Mouse (Mus musculus) lung, postnatal 0 days (tissue): ENCODE measurements around the gene Eps8. TPM values are rescaled to one million over a fixed set of nuclear protein-coding genes. Genes with fewer than 3 reads are reported as not detected.

Experiments
- ATAC-seq: fragments of 200-750 bp; cut with Nextera tagmentation; 2 replicates; pipeline ENCODE4 v1.8.0; 2017; ENCODE audit warnings: moderate library complexity
- DNase-seq: peaks from one replicate; pipeline ENCODE4 v3.0.0-alpha.2; 2016; ENCODE audit warnings: low spot score
- H3K27ac ChIP-seq: fragments of 300-500 bp; sonication (generic); 2 replicates; pipeline ENCODE4 v1.5.1; 2014; ENCODE audit warnings: antibody characterized with exemption, mild to moderate bottlenecking, low read length, mixed read lengths
- H3K27me3 ChIP-seq: fragments of 300-500 bp; sonication (generic); replicated peaks from 2 replicates; pipeline ENCODE4 v1.6.1; 2014; ENCODE audit warnings: low read length, mixed read lengths; ENCODE audit not compliant: insufficient read depth
- H3K36me3 ChIP-seq: fragments of 300-500 bp; sonication (generic); 2 replicates; pipeline ENCODE4 v1.6.1; 2014; ENCODE audit warnings: low read length, mixed read lengths; ENCODE audit not compliant: insufficient read depth
- H3K4me1 ChIP-seq: fragments of 300-500 bp; sonication (generic); 2 replicates; pipeline ENCODE4 v1.6.1; 2014; ENCODE audit warnings: antibody characterized with exemption, low read depth, low read length, mixed read lengths; ENCODE audit not compliant: insufficient read depth
- H3K4me2 ChIP-seq: fragments of 300-500 bp; sonication (generic); replicated peaks from 2 replicates; pipeline ENCODE4 v1.6.1; 2014; ENCODE audit warnings: low read depth, mild to moderate bottlenecking, low read length, moderate library complexity, mixed read lengths
- H3K4me3 ChIP-seq: fragments of 300-500 bp; sonication (generic); 2 replicates; pipeline ENCODE4 v1.5.1; 2014; ENCODE audit warnings: low read depth, low read length
- H3K9ac ChIP-seq: fragments of 300-500 bp; sonication (generic); replicated peaks from 2 replicates; pipeline ENCODE4 v1.6.1; 2014; ENCODE audit warnings: low read depth, mild to moderate bottlenecking
- H3K9me3 ChIP-seq: fragments of 300-500 bp; sonication (generic); 2 replicates; pipeline ENCODE4 v1.6.1; 2016; ENCODE audit warnings: low read length, mixed read lengths
- CTCF ChIP-seq: IDR thresholded peaks from 2 replicates; pipeline ENCODE4 v1.5.1; 2016; ENCODE audit warnings: antibody characterized with exemption, mild to moderate bottlenecking
- EP300 ChIP-seq: IDR thresholded peaks from 2 replicates; pipeline ENCODE4 v1.6.1; 2016; ENCODE audit warnings: antibody characterized with exemption, mild to moderate bottlenecking, control low read depth
- WGBS: fragments of 180-500 bp; shearing (Covaris S2); extraction: QIAGEN DNeasy Blood & Tissue Kit; methylation state at CpG from one replicate; pipeline ENCODE4 v1.1.7; 2014; 5-methylcytosine and 5-hydroxymethylcytosine counted together
- polyA plus RNA-seq: library from polyadenylated mRNA; unstranded; fragments of >200 nt; fragmentation: Nextera tagmentation; extraction: Ambion mirVana; gene quantifications from 2 replicates; pipeline ENCODE4 v1.2.1, GENCODE M21; 2015

The Eps8 gene
- polyA plus RNA-seq, 1 experiment from 2014 or later: 27.8 TPM

DNA sequence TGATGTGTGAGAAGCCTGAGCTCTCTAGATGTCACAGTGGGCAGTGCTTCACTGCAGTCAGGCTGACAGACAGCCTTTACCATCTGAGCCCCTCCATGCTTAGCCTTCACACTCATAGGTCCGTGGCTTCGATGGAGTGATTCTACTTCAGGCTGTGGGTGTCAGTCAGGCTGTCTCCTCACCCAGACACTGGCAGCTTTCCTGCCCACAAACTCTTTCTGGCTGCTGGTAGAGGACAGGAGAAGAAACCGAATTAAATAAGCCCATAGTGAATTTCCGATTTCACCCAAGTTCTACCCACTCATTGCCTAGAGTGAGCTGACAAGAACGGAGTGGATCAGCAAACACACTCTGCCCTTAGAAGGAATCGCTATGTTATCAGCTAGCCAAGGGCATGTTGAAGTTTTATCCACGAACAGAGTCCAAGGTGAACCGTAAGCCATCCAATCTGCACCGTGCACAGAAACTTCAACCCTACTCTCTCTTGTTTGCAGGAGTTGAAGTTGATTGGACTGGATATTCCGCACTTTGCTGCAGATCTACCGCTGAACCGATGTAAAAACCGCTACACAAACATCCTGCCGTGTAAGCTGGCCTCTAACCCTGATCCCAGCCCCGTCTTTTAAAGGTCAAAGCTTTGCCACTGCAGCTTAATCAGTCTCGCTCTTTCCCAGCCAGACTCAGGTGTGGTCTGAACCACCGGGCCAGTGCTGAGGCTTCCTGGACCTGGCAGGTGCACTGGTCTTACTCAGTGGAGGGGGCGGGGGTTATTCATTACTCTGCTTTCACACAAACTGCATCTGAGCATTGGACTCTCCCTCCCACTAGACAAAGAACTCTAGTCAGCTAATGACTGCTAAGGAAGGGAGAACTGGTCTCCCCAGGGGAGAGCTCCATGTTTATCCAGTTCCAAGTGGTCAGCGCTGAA lies 213.9 kb downstream of the Eps8 start:
- Histone ChIP-seq H3K9me3 (no peaks in the 10 kb centered on the region), H3K9ac (no peak overlapping the region), H3K27me3 (no peaks in the 10 kb centered on the region), H3K36me3 (no peaks in the 10 kb centered on the region), H3K4me1 (no peaks in the 10 kb centered on the region), H3K4me3 (no peak overlapping the region), H3K27ac (no peak overlapping the region), H3K4me2 (no peak overlapping the region)
- WGBS: 49% methylated on average over 19 of the region's 19 CpGs
- no peak for ATAC-seq
- DNase-seq: no peak
- TF ChIP-seq CTCF (no peak), EP300 (no peak)

DNA sequence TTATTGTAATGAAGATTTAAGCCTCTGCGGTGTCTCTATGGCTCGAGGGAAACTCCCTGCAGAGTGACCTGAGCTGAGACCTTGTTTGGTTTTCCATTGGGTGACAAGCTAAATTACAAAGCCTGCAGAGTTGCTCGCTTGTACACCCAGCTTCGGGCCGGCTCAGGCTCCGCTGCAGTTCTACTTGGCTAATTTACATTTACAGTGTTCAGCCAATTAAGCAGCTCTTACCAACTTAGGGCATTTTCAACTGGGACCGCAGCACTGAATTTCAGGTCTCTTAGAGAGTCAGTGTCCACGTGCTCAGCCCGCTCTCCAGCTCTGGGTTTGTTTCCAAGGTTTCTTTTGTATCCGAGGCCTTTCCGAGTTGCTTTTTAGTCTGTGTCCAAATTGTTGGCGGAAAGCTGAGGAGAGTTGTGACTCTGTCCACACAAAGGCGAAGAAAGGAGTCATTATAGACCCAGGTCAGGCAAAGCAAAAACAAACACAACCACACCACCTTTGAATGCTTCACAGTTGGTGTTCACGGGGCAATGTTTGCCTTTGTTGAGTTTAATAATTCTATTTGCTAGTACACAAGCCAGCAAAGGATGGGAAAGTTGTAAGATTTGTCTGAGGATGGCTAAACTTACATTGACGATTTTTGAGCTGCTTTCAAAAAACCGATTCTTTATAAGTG lies 216.6 kb downstream of the Eps8 start:
- Histone ChIP-seq H3K9me3 (no peaks in the 10 kb centered on the region), H3K27ac (no peak overlapping the region), H3K4me3 (no peak overlapping the region), H3K4me2 (no peak overlapping the region), H3K9ac (no peak overlapping the region), H3K36me3 (no peaks in the 10 kb centered on the region), H3K27me3 (no peaks in the 10 kb centered on the region), H3K4me1 (no peaks in the 10 kb centered on the region)
- 54% methylated on average over 16 of the region's 16 CpGs for WGBS
- ATAC-seq: no peak
- DNase-seq: no peak
- TF ChIP-seq EP300 (no peak), CTCF (no peak)

DNA sequence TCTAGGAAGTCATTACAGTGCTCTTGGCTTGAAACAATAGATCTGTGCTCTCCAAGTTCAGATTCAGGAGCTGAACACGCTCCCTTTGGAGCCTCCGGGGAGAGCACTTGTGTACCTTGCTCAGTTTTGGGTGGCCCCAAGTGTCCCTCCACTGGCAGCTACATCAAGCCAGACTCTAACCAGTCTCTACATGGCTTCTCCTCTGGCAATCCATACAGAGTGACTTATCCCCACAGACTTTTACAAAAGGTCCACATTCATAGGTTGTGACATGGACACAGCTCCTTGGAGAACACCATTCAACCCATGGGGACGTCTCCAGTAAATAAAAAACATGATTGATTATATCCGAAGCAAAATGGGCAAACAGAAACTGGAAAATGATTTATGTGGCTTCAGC lies 217.2 kb downstream of the Eps8 start:
- DNase-seq (no peak), ATAC-seq (no peak)
- Histone ChIP-seq H3K9ac (no peak overlapping the region), H3K36me3 (no peaks in the 10 kb centered on the region), H3K4me1 (no peaks in the 10 kb centered on the region), H3K9me3 (no peaks in the 10 kb centered on the region), H3K27ac (no peak overlapping the region), H3K4me3 (no peak overlapping the region), H3K4me2 (no peak overlapping the region), H3K27me3 (no peaks in the 10 kb centered on the region)
- no peak for TF ChIP-seq EP300
- 71% methylated on average over 4 of the region's 4 CpGs for WGBS

DNA sequence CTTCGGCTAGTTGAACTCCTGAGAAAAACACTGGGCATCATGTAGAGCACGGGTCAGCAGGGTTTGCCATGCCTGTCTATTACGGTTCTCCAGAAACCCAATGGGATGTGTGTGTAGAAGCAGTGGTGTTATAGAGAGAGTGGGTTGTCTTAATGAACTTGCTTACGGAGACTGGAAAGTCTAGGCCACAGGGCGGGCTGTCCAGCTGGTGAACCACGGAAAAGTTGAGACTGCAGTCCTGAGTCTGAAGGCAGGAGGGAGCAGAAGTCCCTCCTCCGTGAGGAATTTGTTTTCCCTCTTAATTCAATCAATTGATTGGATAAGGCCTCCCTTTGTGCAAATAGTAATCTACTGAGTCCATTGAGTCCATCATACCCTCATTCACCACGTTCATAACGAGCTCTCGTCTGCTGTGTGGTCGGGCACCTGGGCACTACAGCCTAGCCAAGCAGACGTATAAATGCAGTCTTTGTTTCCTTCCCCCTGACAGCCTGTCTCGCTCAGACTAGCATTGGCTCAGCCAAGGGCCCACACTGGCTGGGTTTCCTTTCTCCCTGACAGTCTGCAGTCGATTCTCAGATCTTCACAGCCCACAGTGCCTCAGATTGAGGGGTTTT lies 221.0 kb downstream of the Eps8 start:
- TF ChIP-seq CTCF: no peak
- no peak for TF ChIP-seq EP300
- Histone ChIP-seq H3K4me2 (no peak overlapping the region), H3K36me3 (no peaks in the 10 kb centered on the region), H3K4me1 (no peaks in the 10 kb centered on the region), H3K4me3 (no peak overlapping the region), H3K27ac (no peak overlapping the region), H3K27me3 (no peaks in the 10 kb centered on the region), H3K9me3 (no peaks in the 10 kb centered on the region), H3K9ac (no peak overlapping the region)
- no peak for DNase-seq
- WGBS: 59% methylated on average over 14 of the region's 14 CpGs
- ATAC-seq: no peak

Other genes starting within 250 kb of the Eps8 start
- gene Strap, start 80.2 kb upstream of the Eps8 start, polyA plus RNA-seq: 68.5 and 74.9 TPM in 2 replicates
- gene Dera, start 99.7 kb upstream of the Eps8 start, polyA plus RNA-seq: 29.4 and 30.7 TPM in 2 replicates